Mouse (Mus musculus) heart, postnatal 36 days (tissue): ENCODE measurements around the gene Uts2b. TPM values are rescaled to one million over a fixed set of nuclear protein-coding genes. Genes with fewer than 3 reads are reported as not detected.
"Not testable (repeated sequence)": the region's sequence is repeated elsewhere in the genome, so short reads cannot be mapped to it uniquely, and the experiment has no call there.

ENCODE experiments used
- DNase-seq, 2 experiments: peaks; one replicate each; pipeline ENCODE4 v3.0.0; 2021 to 2022
- intact Hi-C: fragments of 180-260 bp; cut with DNase I; formaldehyde crosslinking; loops from one replicate; pipeline ENCODE4 v1.15.1; 2025
- total RNA-seq, 2 experiments: library from RNA; stranded (reverse); gene quantifications; 2 replicates each; pipeline ENCODE4 v1.2.3; 2021

Gene Uts2b
- total RNA-seq, 2 experiments from 2014 or later: 0.61 TPM; not detected in 1

DNA sequence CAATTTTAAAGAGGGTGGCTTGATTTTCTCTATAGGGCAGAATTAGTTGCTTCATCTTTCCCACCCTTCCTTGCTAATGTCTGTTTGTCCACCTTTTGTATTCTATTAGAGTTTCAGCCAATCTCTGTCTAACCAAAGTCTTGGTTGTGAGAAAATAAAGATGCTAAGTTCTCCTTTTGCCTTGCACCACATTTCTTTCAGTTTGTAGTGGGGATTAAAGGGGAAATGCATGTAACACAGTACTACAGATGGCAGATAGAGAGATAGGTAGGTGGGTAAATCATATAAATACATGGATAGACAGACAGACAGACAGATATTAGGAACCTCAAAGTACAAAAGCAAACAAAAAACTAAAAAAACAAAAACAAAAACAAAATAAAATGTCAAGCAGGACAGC, 6.5 kb upstream of the Uts2b start:
- intact Hi-C loops: no loop called here
- no peak for DNase-seq

DNA sequence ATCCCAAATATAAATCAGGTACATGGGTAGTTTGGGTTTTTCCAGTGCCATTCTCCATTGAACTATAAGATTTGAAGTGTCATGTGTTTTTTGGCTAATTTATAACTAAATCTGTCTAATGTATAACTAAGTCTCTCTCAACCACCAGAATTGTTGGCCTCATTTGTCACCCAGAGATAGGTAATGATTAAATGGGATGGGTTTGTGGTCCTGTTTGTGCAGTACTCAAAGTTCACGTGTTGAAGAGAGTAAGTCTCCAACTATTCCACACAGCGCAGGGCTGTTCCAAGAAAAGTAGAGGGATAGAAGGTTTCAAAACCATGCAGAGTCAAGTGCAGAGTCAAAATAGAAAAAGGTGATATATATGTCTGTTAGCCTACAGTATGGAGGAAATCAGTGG, 5.3 kb upstream of the Uts2b start:
- DNase-seq: no peak
- intact Hi-C loops: no loop called here

DNA sequence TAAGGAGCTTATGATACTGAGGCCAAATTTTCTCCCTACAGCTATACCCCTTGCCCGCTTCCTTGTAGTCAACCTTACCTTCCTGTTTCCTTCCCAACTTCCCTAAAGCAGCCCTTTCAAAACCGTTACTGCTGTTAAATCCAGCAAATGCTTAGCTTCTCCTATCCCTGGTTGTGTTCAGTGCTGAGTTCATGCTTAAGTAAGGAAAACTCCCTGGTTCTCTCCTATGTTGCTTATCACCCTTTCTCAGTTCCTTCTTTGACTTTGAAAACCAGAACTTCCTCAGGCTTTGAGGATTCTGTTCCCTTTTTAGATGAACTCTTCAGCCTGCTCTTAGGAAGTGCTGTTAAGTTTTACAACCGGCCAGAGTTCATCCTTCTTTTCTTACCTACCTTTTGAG, 4.1 kb upstream of the Uts2b start:
- intact Hi-C loops: no loop called here

GRCm38 (mm10) chr16:27370700-27371099, 661 bp upstream of the Uts2b start:
- no peak for DNase-seq
- intact Hi-C loops: no loop called here

More for the DNA sequence above, 4.1 kb upstream of the Uts2b start:
- no peak for DNase-seq

DNA sequence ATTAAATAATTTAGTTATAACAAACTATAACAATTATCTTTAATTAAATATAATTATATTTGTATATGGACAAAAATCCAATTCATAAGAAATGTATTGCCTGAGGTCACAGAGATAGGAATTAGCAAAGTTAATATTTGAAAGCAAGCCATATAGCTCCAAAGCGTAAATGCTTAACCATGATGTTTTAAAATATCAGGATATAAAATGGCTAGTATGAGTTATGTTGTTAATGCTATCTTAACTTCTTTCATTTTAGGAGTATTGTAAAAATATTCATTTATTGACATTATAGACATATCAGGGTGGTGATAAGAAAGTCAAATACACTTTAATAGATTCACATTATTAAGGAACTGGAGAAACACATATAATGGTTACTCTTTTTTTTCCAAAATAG, 10.0 kb downstream of the Uts2b start:
- DNase-seq: no peak
- intact Hi-C loops: no loop called here

- intact Hi-C loops: no loop called here
- no peak for DNase-seq
These were observed 15.6 kb downstream of the Uts2b start for GRCm38 (mm10) chr16:27354464-27354863.

DNA sequence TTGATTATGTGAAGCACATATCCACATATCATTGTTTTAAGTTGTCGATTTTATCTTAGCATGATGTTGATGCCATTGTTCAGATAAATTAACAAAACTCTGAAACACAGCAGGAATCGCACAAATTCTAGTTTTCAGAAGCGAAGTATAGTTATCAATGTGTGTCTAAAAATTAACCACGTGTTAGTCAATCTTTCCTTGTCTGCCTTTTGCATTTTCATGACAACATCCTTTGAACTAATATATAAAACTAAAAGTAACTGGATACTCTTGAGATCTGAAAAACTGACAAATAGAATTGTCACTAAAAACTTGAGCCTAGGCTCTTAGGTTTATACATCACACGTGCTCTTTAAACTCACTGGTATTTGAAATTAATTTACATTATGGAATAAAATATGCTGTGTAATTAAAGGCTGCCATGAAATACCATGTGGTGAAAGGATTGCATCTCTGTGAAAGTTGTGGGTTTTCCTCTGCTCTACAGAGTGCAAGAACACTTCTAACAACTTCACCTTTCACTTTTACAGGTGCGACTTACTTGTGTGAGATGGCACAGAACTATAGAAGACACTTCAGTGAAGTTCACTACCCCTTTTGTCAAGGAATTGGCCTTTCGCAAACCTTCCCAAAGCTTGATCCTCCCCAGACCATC, 20.0 kb downstream of the Uts2b start:
- intact Hi-C loops: no loop called here
- DNase-seq: no peak

- DNase-seq: no peak
- intact Hi-C loops: no loop called here
These were observed 20.8 kb downstream of the Uts2b start for GRCm38 (mm10) chr16:27349235-27349634.

GRCm38 (mm10) chr16:27348359-27348758, 21.7 kb downstream of the Uts2b start:
- DNase-seq: no peak
- intact Hi-C loops: no loop called here

- intact Hi-C loops: no loop called here
- DNase-seq: no peak
These were observed 22.5 kb downstream of the Uts2b start for GRCm38 (mm10) chr16:27347521-27347920.

GRCm38 (mm10) chr16:27326463-27326862, 43.6 kb downstream of the Uts2b start:
- no peak for DNase-seq
- intact Hi-C loops: no loop called here

DNA sequence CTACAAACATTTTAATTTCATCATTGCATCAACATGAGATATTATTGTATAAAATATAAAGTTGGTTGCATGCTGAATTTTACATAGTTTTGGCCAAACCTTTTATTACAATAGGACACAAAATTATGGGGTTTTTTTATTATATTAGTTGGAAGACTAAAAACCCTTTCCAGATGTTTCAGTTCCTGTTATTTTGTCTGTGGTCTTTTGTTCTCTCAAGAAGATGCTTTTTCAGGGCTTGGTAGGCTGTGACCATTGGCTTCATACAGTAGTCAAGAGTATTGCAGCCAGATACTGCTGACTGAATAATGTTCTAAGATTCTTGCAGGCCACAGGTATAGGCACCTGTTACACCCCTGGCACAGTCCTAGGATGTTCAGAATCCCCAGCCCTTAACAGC, 48.0 kb downstream of the Uts2b start:
- intact Hi-C loops: no loop called here
- DNase-seq: no peak

GRCm38 (mm10) chr16:27319099-27319498, 50.9 kb downstream of the Uts2b start:
- no peak for DNase-seq
- intact Hi-C loops: no loop called here

DNA sequence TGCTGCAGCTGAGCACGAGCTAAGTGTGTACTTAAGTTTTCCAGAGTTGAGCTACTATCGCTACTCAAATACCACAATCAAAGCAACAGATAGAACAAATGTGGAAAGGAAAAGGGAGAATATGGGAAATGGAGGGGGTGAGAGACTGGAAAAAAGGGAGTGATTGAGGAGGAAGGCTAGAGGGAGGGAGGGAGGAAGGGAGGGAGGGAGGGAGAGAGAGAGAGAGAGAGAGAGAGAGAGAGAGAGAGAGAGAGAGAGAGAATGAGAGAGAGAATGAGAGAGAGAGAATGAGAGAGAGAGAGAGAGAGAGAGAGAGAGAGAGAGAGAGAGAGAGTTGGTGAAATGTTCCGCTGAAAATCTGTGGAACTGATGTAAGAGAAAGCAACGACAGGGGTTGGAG, 62.9 kb downstream of the Uts2b start, which contains the start of gene Ostn:
TSS of gene Ostn (plus strand) at position 301 of the 400 bp plus-strand sequence.
- intact Hi-C loops, DNase-seq: not testable (repeated sequence)

Other genes starting within 250 kb of the Uts2b start
- not detected for gene Ostn, start 62.8 kb downstream of the Uts2b start, total RNA-seq
- gene Ccdc50, start 18.6 kb upstream of the Uts2b start, total RNA-seq: 10 to 100 TPM; 36.9 to 38.6 TPM